Mouse (Mus musculus) forebrain, embryonic 13.5 days (tissue): ENCODE data around the gene Pde2a. TPM values are rescaled to one million over a fixed set of nuclear protein-coding genes. Genes with fewer than 3 reads are reported as not detected.

Experiments used
- ATAC-seq: fragments of 200-750 bp; cut with Nextera tagmentation; 2 replicates; pipeline ENCODE4 v1.8.0; 2017
- H3K27ac ChIP-seq: fragments of 300-500 bp; sonication (generic); 2 replicates; pipeline ENCODE4 v1.5.1; 2015; ENCODE audit warnings: inconsistent platforms, mild to moderate bottlenecking, moderate library complexity
- H3K27me3 ChIP-seq: fragments of 300-500 bp; sonication (generic); 2 replicates; pipeline ENCODE4 v1.6.1; 2015; ENCODE audit warnings: mild to moderate bottlenecking, inconsistent platforms
- H3K36me3 ChIP-seq: fragments of 300-500 bp; sonication (generic); 2 replicates; pipeline ENCODE4 v1.6.1; 2015; ENCODE audit warnings: mild to moderate bottlenecking, inconsistent platforms; ENCODE audit not compliant: poor library complexity, severe bottlenecking
- H3K4me1 ChIP-seq: fragments of 300-500 bp; sonication (generic); 2 replicates; pipeline ENCODE4 v1.6.1; 2015; ENCODE audit warnings: inconsistent platforms
- H3K4me2 ChIP-seq: fragments of 300-500 bp; sonication (generic); 2 replicates; pipeline ENCODE4 v1.6.1; 2015; ENCODE audit warnings: inconsistent platforms, mild to moderate bottlenecking, moderate library complexity
- H3K4me3 ChIP-seq: fragments of 300-500 bp; sonication (generic); 2 replicates; pipeline ENCODE4 v1.5.1; 2015; ENCODE audit warnings: mild to moderate bottlenecking, inconsistent platforms
- H3K9ac ChIP-seq: fragments of 300-500 bp; sonication (generic); 2 replicates; pipeline ENCODE4 v1.6.1; 2015; ENCODE audit warnings: mild to moderate bottlenecking, inconsistent platforms
- H3K9me3 ChIP-seq: fragments of 300-500 bp; sonication (generic); replicated peaks from 2 replicates; pipeline ENCODE4 v1.6.1; 2016; ENCODE audit warnings: inconsistent platforms
- WGBS: fragments of 180-500 bp; shearing (Covaris S2); methylation state at CpG from one replicate; pipeline ENCODE4 v1.1.7; 2015; 5-methylcytosine and 5-hydroxymethylcytosine counted together
- polyA plus RNA-seq: library from polyadenylated mRNA; unstranded; fragments of >200 nt; fragmentation: Nextera tagmentation; extraction: Ambion mirVana; gene quantifications from 2 replicates; pipeline ENCODE4 v1.2.1, GENCODE M21; 2015

Gene Pde2a
- 26.2 and 32.2 TPM in 2 replicates for polyA plus RNA-seq

- Histone ChIP-seq H3K27ac (peak within 1 kb of the TSS; percentile 49; the same call in 1 of the 2 replicates), H3K27me3 (peaks cover 36% of the 10 kb centered on the region), H3K4me1 (peaks cover 60% of the 10 kb centered on the region), H3K9ac (peak within 1 kb of the TSS; percentile 61), H3K4me3 (peak within 1 kb of the TSS; percentile 31), H3K36me3 (no peaks in the 10 kb centered on the region), H3K9me3 (no peaks in the 10 kb centered on the region), H3K4me2 (peak within 1 kb of the TSS; percentile 56)
- peak; percentile 82 for ATAC-seq
- WGBS: 13% methylated on average over 6 of the region's 6 CpGs
Observed at GRCm38 (mm10) chr7:101421529-101421928, at the start of gene Pde2a. Gene Pde2a, plus strand, starts transcription at chr7:101421691.

GRCm38 (mm10) chr7:101373082-101373481, 48.4 kb upstream of the Pde2a start:
- no peak overlapping the region for H3K4me3 ChIP-seq
- H3K27me3 ChIP-seq: no peaks in the 10 kb centered on the region
- peaks cover 15% of the 10 kb centered on the region; the same call in 1 of the 2 replicates for H3K4me1 ChIP-seq
- H3K27ac ChIP-seq: no peak overlapping the region
- 86% methylated on average over 26 of the region's 26 CpGs for WGBS
- H3K4me2 ChIP-seq: no peak overlapping the region
- H3K9ac ChIP-seq: peak overlapping the region; percentile 12; the same call in 1 of the 2 replicates
- H3K9me3 ChIP-seq: no peaks in the 10 kb centered on the region; the same call in 1 of the 2 replicates
- no peaks in the 10 kb centered on the region for H3K36me3 ChIP-seq
- no peak for ATAC-seq

GRCm38 (mm10) chr7:101374155-101374554, 47.3 kb upstream of the Pde2a start:
- ATAC-seq: peak; percentile 65; the same call in 1 of the 2 replicates
- no peaks in the 10 kb centered on the region; the same call in 1 of the 2 replicates for H3K9me3 ChIP-seq
- H3K4me2 ChIP-seq: no peak overlapping the region
- H3K4me1 ChIP-seq: peaks cover 25% of the 10 kb centered on the region; the same call in 1 of the 2 replicates
- no peaks in the 10 kb centered on the region for H3K27me3 ChIP-seq
- H3K4me3 ChIP-seq: no peak overlapping the region
- no peak overlapping the region for H3K9ac ChIP-seq
- no peaks in the 10 kb centered on the region for H3K36me3 ChIP-seq
- H3K27ac ChIP-seq: no peak overlapping the region

GRCm38 (mm10) chr7:101376701-101377340, 44.7 kb upstream of the Pde2a start:
- no peaks in the 10 kb centered on the region for H3K27me3 ChIP-seq
- peak; percentile 72 for ATAC-seq
- no peaks in the 10 kb centered on the region for H3K36me3 ChIP-seq
- H3K4me2 ChIP-seq: no peak overlapping the region
- H3K4me3 ChIP-seq: no peak overlapping the region
- H3K9ac ChIP-seq: no peak overlapping the region
- no peaks in the 10 kb centered on the region for H3K9me3 ChIP-seq
- WGBS: 69% methylated on average over 10 of the region's 10 CpGs
- H3K4me1 ChIP-seq: peaks cover 25% of the 10 kb centered on the region; the same call in 1 of the 2 replicates
- H3K27ac ChIP-seq: no peak overlapping the region; the same call in 1 of the 2 replicates

- ATAC-seq: peak; percentile 55
- Histone ChIP-seq H3K4me2 (peak overlapping the region; percentile 26), H3K36me3 (no peaks in the 10 kb centered on the region), H3K9ac (no peak overlapping the region), H3K27ac (no peak overlapping the region), H3K4me1 (peaks cover 25% of the 10 kb centered on the region; the same call in 1 of the 2 replicates), H3K27me3 (no peaks in the 10 kb centered on the region), H3K9me3 (no peaks in the 10 kb centered on the region), H3K4me3 (no peak overlapping the region)
- WGBS: 16% methylated on average over 7 of the region's 7 CpGs
Observed at GRCm38 (mm10) chr7:101377741-101378262, 43.7 kb upstream of the Pde2a start.

- Histone ChIP-seq H3K9me3 (no peaks in the 10 kb centered on the region), H3K4me3 (no peak overlapping the region), H3K27me3 (no peaks in the 10 kb centered on the region), H3K9ac (no peak overlapping the region), H3K27ac (no peak overlapping the region), H3K4me2 (peak overlapping the region; percentile 26), H3K36me3 (no peaks in the 10 kb centered on the region), H3K4me1 (peaks cover 25% of the 10 kb centered on the region; the same call in 1 of the 2 replicates)
- ATAC-seq: no peak; the same call in 1 of the 2 replicates
- WGBS: 63% methylated on average over 3 of the region's 3 CpGs
Observed at GRCm38 (mm10) chr7:101378285-101378684, 43.2 kb upstream of the Pde2a start.

GRCm38 (mm10) chr7:101378796-101379465, 42.6 kb upstream of the Pde2a start:
- Histone ChIP-seq H3K27ac (no peak overlapping the region), H3K9ac (no peak overlapping the region), H3K4me3 (no peak overlapping the region), H3K27me3 (no peaks in the 10 kb centered on the region), H3K4me1 (peaks cover 25% of the 10 kb centered on the region; the same call in 1 of the 2 replicates), H3K36me3 (no peaks in the 10 kb centered on the region), H3K9me3 (no peaks in the 10 kb centered on the region), H3K4me2 (peak overlapping the region; percentile 26; the same call in 1 of the 2 replicates)
- no peak for ATAC-seq
- WGBS: 63% methylated on average over 5 of the region's 5 CpGs

- Histone ChIP-seq H3K27ac (no peak overlapping the region), H3K4me2 (no peak overlapping the region), H3K9ac (peak overlapping the region; percentile 8; the same call in 1 of the 2 replicates), H3K4me1 (peaks cover 25% of the 10 kb centered on the region; the same call in 1 of the 2 replicates), H3K4me3 (no peak overlapping the region), H3K36me3 (no peaks in the 10 kb centered on the region), H3K27me3 (0 out of 2 replicates have a peak, but pooled peaks cover 2% of the 10 kb centered on the region), H3K9me3 (no peaks in the 10 kb centered on the region)
- 81% methylated on average over 2 of the region's 2 CpGs for WGBS
- ATAC-seq: no peak
Observed at GRCm38 (mm10) chr7:101379732-101380131, 41.8 kb upstream of the Pde2a start.

GRCm38 (mm10) chr7:101381512-101381911, 40.0 kb upstream of the Pde2a start:
- Histone ChIP-seq H3K4me1 (peaks cover 25% of the 10 kb centered on the region; the same call in 1 of the 2 replicates), H3K9ac (no peak overlapping the region), H3K27me3 (0 out of 2 replicates have a peak, but pooled peaks cover 2% of the 10 kb centered on the region), H3K9me3 (no peaks in the 10 kb centered on the region), H3K36me3 (no peaks in the 10 kb centered on the region), H3K27ac (no peak overlapping the region), H3K4me2 (no peak overlapping the region), H3K4me3 (no peak overlapping the region)
- ATAC-seq: no peak
- whole genome bisulfite sequencing: 81% methylated on average over 6 of the region's 6 CpGs

GRCm38 (mm10) chr7:101382378-101382777, 39.1 kb upstream of the Pde2a start:
- 78% methylated on average over 8 of the region's 8 CpGs for WGBS
- H3K9ac ChIP-seq: peak overlapping the region; percentile 12; the same call in 1 of the 2 replicates
- no peak for ATAC-seq
- H3K27ac ChIP-seq: no peak overlapping the region
- H3K4me1 ChIP-seq: peaks cover 16% of the 10 kb centered on the region; the same call in 1 of the 2 replicates
- H3K36me3 ChIP-seq: no peaks in the 10 kb centered on the region
- H3K4me3 ChIP-seq: no peak overlapping the region
- 0 out of 2 replicates have a peak, but pooled peaks cover 2% of the 10 kb centered on the region for H3K27me3 ChIP-seq
- H3K9me3 ChIP-seq: no peaks in the 10 kb centered on the region
- no peak overlapping the region for H3K4me2 ChIP-seq

GRCm38 (mm10) chr7:101383756-101384155, 37.7 kb upstream of the Pde2a start:
- no peaks in the 10 kb centered on the region for H3K36me3 ChIP-seq
- ATAC-seq: no peak
- H3K4me3 ChIP-seq: no peak overlapping the region
- 67% methylated on average over 3 of the region's 3 CpGs for WGBS
- H3K4me1 ChIP-seq: 0 out of 2 replicates have a peak, but pooled peaks cover 4% of the 10 kb centered on the region
- H3K27me3 ChIP-seq: 0 out of 2 replicates have a peak, but pooled peaks cover 2% of the 10 kb centered on the region
- no peak overlapping the region for H3K4me2 ChIP-seq
- no peak overlapping the region for H3K27ac ChIP-seq
- H3K9ac ChIP-seq: no peak overlapping the region
- H3K9me3 ChIP-seq: no peaks in the 10 kb centered on the region

GRCm38 (mm10) chr7:101384931-101385330, 36.6 kb upstream of the Pde2a start:
- no peak for ATAC-seq

More at GRCm38 (mm10) chr7:101384931-101385330, 36.6 kb upstream of the Pde2a start:
- Histone ChIP-seq H3K27me3 (0 out of 2 replicates have a peak, but pooled peaks cover 2% of the 10 kb centered on the region), H3K9me3 (no peaks in the 10 kb centered on the region), H3K4me2 (no peak overlapping the region), H3K27ac (no peak overlapping the region), H3K9ac (no peak overlapping the region), H3K36me3 (no peaks in the 10 kb centered on the region), H3K4me1 (no peaks in the 10 kb centered on the region), H3K4me3 (no peak overlapping the region)
- WGBS: 79% methylated on average over 10 of the region's 10 CpGs
